Mouse (Mus musculus): ENCODE data around the gene Aplp2. TPM values are rescaled to one million over a fixed set of nuclear protein-coding genes. Genes with fewer than 3 reads are reported as not detected.

The Aplp2 gene
- polyA plus RNA-seq, 1 experiment from 2014 or later = 167 TPM

Other genes starting within 250 kb of the Aplp2 start
- 5.9 and 6.6 TPM in 2 replicates for gene Zbtb44, start 181.2 kb downstream of the Aplp2 start, polyA plus RNA-seq (2014; fragmentation: Nextera tagmentation; extraction: Ambion mirVana)
- 6.0 and 6.8 TPM in 2 replicates for gene St14, start 80.0 kb downstream of the Aplp2 start, polyA plus RNA-seq (2014; fragmentation: Nextera tagmentation; extraction: Ambion mirVana)
- gene Prdm10, start 68.7 kb upstream of the Aplp2 start, polyA plus RNA-seq (2014; fragmentation: Nextera tagmentation; extraction: Ambion mirVana) = 6.2 and 7.7 TPM in 2 replicates
- gene Nfrkb, start 174.4 kb upstream of the Aplp2 start, polyA plus RNA-seq (2014; fragmentation: Nextera tagmentation; extraction: Ambion mirVana) = 19.8 and 22.2 TPM in 2 replicates